Mouse (Mus musculus): Measurements from ENCODE around the gene Kmt2b. TPM values are rescaled to one million over a fixed set of nuclear protein-coding genes. Genes with fewer than 3 reads are reported as not detected.

Gene Kmt2b
- polyA plus RNA-seq, 1 experiment from 2014 or later: 5.7 TPM

- Histone ChIP-seq H3K4me1 (peaks cover 42% of the 10 kb centered on the region), H3K4me2 (no peak overlapping the region), H3K27ac (replicated peaks) (no peak overlapping the region), H3K9ac (peak overlapping the region; percentile 28), H3K9me3 (no peaks in the 10 kb centered on the region), H3K4me3 (no peak overlapping the region), H3K36me3 (peaks cover 61% of the 10 kb centered on the region), H3K27me3 (replicated peaks) (peaks cover 19% of the 10 kb centered on the region; the same call in 1 of the 2 replicates)
- 73% methylated on average over 9 of the region's 9 CpGs for WGBS
- no peak for ATAC-seq (ENCODE audit: extremely low read depth, insufficient number of reproducible peaks, low FRiP score, low TSS enrichment)
Observed at GRCm38 (mm10) chr7:30531291-30531815, 57.2 kb downstream of the Kmt2b start.

- Histone ChIP-seq H3K4me3 (no peak overlapping the region), H3K9ac (peak overlapping the region; percentile 52; the same call in 1 of the 2 replicates), H3K4me1 (peaks cover 18% of the 10 kb centered on the region), H3K36me3 (peaks cover 90% of the 10 kb centered on the region), H3K9me3 (no peaks in the 10 kb centered on the region), H3K4me2 (no peak overlapping the region), H3K27ac (replicated peaks) (no peak overlapping the region), H3K27me3 (replicated peaks) (peaks cover 12% of the 10 kb centered on the region)
- ATAC-seq (ENCODE audit: extremely low read depth, insufficient number of reproducible peaks, low FRiP score, low TSS enrichment): no peak
- 82% methylated on average over 14 of the region's 14 CpGs for WGBS
Observed at GRCm38 (mm10) chr7:30526981-30527380, 61.5 kb downstream of the Kmt2b start.

GRCm38 (mm10) chr7:30526399-30526798 is 62.1 kb downstream of the Kmt2b start:
- 26% methylated on average over 17 of the region's 17 CpGs for WGBS
- H3K9me3 ChIP-seq: no peaks in the 10 kb centered on the region
- H3K27ac ChIP-seq (replicated peaks): no peak overlapping the region
- peaks cover 84% of the 10 kb centered on the region for H3K36me3 ChIP-seq
- H3K9ac ChIP-seq: peak overlapping the region; percentile 52; the same call in 1 of the 2 replicates
- peak overlapping the region; percentile 25 for H3K4me2 ChIP-seq
- 0 out of 2 replicates have a peak overlapping the region, but pooled peaks have one; percentile 3 for H3K4me3 ChIP-seq
- ATAC-seq (ENCODE audit: extremely low read depth, insufficient number of reproducible peaks, low FRiP score, low TSS enrichment): no peak
- peaks cover 12% of the 10 kb centered on the region for H3K27me3 ChIP-seq (replicated peaks)
- peaks cover 12% of the 10 kb centered on the region for H3K4me1 ChIP-seq

GRCm38 (mm10) chr7:30525954-30526353 is 62.6 kb downstream of the Kmt2b start:
- Histone ChIP-seq H3K4me1 (peaks cover 10% of the 10 kb centered on the region), H3K27me3 (replicated peaks) (peaks cover 12% of the 10 kb centered on the region), H3K27ac (replicated peaks) (no peak overlapping the region), H3K4me3 (0 out of 2 replicates have a peak overlapping the region, but pooled peaks have one; percentile 3), H3K9ac (peak overlapping the region; percentile 52; the same call in 1 of the 2 replicates), H3K36me3 (peaks cover 80% of the 10 kb centered on the region), H3K9me3 (no peaks in the 10 kb centered on the region), H3K4me2 (peak overlapping the region; percentile 25)
- 36% methylated on average over 10 of the region's 10 CpGs for WGBS
- ATAC-seq (ENCODE audit: extremely low read depth, insufficient number of reproducible peaks, low FRiP score, low TSS enrichment): no peak

GRCm38 (mm10) chr7:30524487-30524886 is 64.0 kb downstream of the Kmt2b start:
- Histone ChIP-seq H3K4me3 (no peak overlapping the region), H3K4me2 (no peak overlapping the region), H3K9me3 (no peaks in the 10 kb centered on the region), H3K36me3 (peaks cover 65% of the 10 kb centered on the region), H3K4me1 (peaks cover 10% of the 10 kb centered on the region), H3K27me3 (replicated peaks) (peaks cover 13% of the 10 kb centered on the region), H3K27ac (replicated peaks) (no peak overlapping the region), H3K9ac (no peak overlapping the region)
- WGBS: 85% methylated on average over 6 of the region's 6 CpGs
- ATAC-seq (ENCODE audit: extremely low read depth, insufficient number of reproducible peaks, low FRiP score, low TSS enrichment): no peak

- H3K4me2 ChIP-seq: no peak overlapping the region
- 78% methylated on average over 10 of the region's 10 CpGs for WGBS
- H3K27ac ChIP-seq (replicated peaks): no peak overlapping the region
- peaks cover 23% of the 10 kb centered on the region for H3K27me3 ChIP-seq (replicated peaks)
- ATAC-seq (ENCODE audit: extremely low read depth, insufficient number of reproducible peaks, low FRiP score, low TSS enrichment): no peak
- no peak overlapping the region; the same call in 1 of the 2 replicates for H3K9ac ChIP-seq
- H3K36me3 ChIP-seq: peaks cover 49% of the 10 kb centered on the region
- no peaks in the 10 kb centered on the region for H3K9me3 ChIP-seq
- H3K4me3 ChIP-seq: no peak overlapping the region
- peaks cover 10% of the 10 kb centered on the region for H3K4me1 ChIP-seq
Observed at GRCm38 (mm10) chr7:30522871-30523270, 65.7 kb downstream of the Kmt2b start.

DNA sequence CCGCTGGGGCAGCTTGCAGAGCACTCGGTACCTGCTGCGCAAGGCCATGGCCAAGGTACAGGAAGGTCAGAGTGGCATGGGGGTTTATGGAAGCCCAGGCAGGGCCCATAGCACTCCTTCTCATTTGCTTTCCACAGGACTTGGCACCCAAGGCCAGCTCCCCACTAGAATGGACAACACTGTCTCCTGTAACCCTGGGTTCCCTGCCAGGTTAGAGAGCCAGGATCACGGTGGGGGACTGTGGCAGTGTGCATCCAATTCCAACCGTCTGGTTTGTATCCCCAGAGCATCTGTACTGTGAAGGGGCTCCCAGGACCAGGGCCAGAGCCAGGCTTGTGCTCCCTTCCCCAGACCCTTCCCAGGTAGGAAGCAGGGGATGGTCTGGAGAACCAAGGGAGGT is 67.7 kb downstream of the Kmt2b start:
- Histone ChIP-seq H3K27ac (replicated peaks) (no peak overlapping the region), H3K4me1 (peaks cover 2% of the 10 kb centered on the region; the same call in 1 of the 2 replicates), H3K9me3 (no peaks in the 10 kb centered on the region), H3K4me3 (no peak overlapping the region), H3K9ac (no peak overlapping the region), H3K36me3 (peaks cover 29% of the 10 kb centered on the region), H3K4me2 (no peak overlapping the region), H3K27me3 (replicated peaks) (peaks cover 16% of the 10 kb centered on the region)
- WGBS: 78% methylated on average over 5 of the region's 5 CpGs
- ATAC-seq (ENCODE audit: extremely low read depth, insufficient number of reproducible peaks, low FRiP score, low TSS enrichment): no peak

DNA sequence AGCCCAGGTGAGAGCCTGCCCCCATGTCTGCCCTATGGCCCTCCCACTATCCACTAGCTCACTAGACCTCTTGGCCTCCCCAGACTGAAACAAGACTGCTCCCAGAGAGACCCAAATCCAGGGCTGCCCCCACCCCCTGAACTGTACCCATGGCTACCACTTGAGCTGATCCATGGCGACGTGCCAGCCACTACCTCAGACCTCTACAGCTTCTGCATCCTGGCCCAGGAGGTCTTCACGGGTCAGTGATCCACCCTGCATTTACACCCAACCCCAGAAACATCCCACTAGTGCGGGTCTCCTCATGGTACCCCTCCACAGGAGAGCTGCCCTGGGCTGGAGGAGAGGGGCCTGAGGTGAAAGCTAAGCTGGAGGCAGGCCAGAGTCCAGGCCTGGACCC is 68.1 kb downstream of the Kmt2b start:
- Histone ChIP-seq H3K36me3 (peaks cover 24% of the 10 kb centered on the region), H3K4me2 (no peak overlapping the region), H3K4me1 (no peaks in the 10 kb centered on the region), H3K9ac (no peak overlapping the region), H3K27me3 (replicated peaks) (peaks cover 21% of the 10 kb centered on the region), H3K27ac (replicated peaks) (no peak overlapping the region), H3K9me3 (no peaks in the 10 kb centered on the region), H3K4me3 (no peak overlapping the region)
- ATAC-seq (ENCODE audit: extremely low read depth, insufficient number of reproducible peaks, low FRiP score, low TSS enrichment): no peak
- 67% methylated on average over 4 of the region's 4 CpGs for WGBS

Small RNA genes lying within 50 kb of the gene (microRNA-seq; reads per million reads assigned to microRNA genes)
- gene Gm38670 (2.0 reads per million, percentile 3 among the genes with 10 or more reads in this experiment), gene Mir3569 (not detected)

Other genes with a start within 250 kb of the Kmt2b start
- 1.9 TPM in 2 replicates for gene Lrfn3, start 226.0 kb downstream of the Kmt2b start, polyA plus RNA-seq (2015; fragmentation: Nextera tagmentation; extraction: Ambion mirVana)
- 27.8 and 28.7 TPM in 2 replicates for gene Tyrobp, start 175.0 kb downstream of the Kmt2b start, polyA plus RNA-seq (2015; fragmentation: Nextera tagmentation; extraction: Ambion mirVana)
- 0.66 and 0.90 TPM in 2 replicates for gene Hcst, start 168.9 kb downstream of the Kmt2b start, polyA plus RNA-seq (2015; fragmentation: Nextera tagmentation; extraction: Ambion mirVana)
- 1.2 and 1.4 TPM in 2 replicates for gene Nfkbid, start 167.0 kb downstream of the Kmt2b start, polyA plus RNA-seq (2015; fragmentation: Nextera tagmentation; extraction: Ambion mirVana)
- 26.8 and 29.5 TPM in 2 replicates for gene Aplp1, start 143.2 kb downstream of the Kmt2b start, polyA plus RNA-seq (2015; fragmentation: Nextera tagmentation; extraction: Ambion mirVana)
- gene Kirrel2, start 131.0 kb downstream of the Kmt2b start, polyA plus RNA-seq (2015; fragmentation: Nextera tagmentation; extraction: Ambion mirVana): 0.45 and 0.49 TPM in 2 replicates
- 0.12 TPM in 1 of 2 replicates, not detected in the other for gene Nphs1, start 130.4 kb downstream of the Kmt2b start, polyA plus RNA-seq (2015; fragmentation: Nextera tagmentation; extraction: Ambion mirVana)
- gene Prodh2, start 95.1 kb downstream of the Kmt2b start, polyA plus RNA-seq (2015; fragmentation: Nextera tagmentation; extraction: Ambion mirVana): 0.13 and 1.0 TPM in 2 replicates
- gene Arhgap33, start 53.7 kb downstream of the Kmt2b start, polyA plus RNA-seq (2015; fragmentation: Nextera tagmentation; extraction: Ambion mirVana): 8.0 and 9.3 TPM in 2 replicates
- 76.6 and 86.4 TPM in 2 replicates for gene Hspb6, start 36.5 kb downstream of the Kmt2b start, polyA plus RNA-seq (2015; fragmentation: Nextera tagmentation; extraction: Ambion mirVana)
- gene Proser3, start 36.4 kb downstream of the Kmt2b start, polyA plus RNA-seq (2015; fragmentation: Nextera tagmentation; extraction: Ambion mirVana): 8.7 and 9.6 TPM in 2 replicates
- 31.0 and 36.9 TPM in 2 replicates for gene Lin37, start 28.9 kb downstream of the Kmt2b start, polyA plus RNA-seq (2015; fragmentation: Nextera tagmentation; extraction: Ambion mirVana)
- 85.6 and 92.3 TPM in 2 replicates for gene U2af1l4, start 25.4 kb downstream of the Kmt2b start, polyA plus RNA-seq (2015; fragmentation: Nextera tagmentation; extraction: Ambion mirVana)
- gene Gm49396, start 25.4 kb downstream of the Kmt2b start, polyA plus RNA-seq (2015; fragmentation: Nextera tagmentation; extraction: Ambion mirVana): 7.4 and 8.4 TPM in 2 replicates
- 114 and 116 TPM in 2 replicates for gene Psenen, start 25.1 kb downstream of the Kmt2b start, polyA plus RNA-seq (2015; fragmentation: Nextera tagmentation; extraction: Ambion mirVana)
- gene Igflr1, start 23.3 kb downstream of the Kmt2b start, polyA plus RNA-seq (2015; fragmentation: Nextera tagmentation; extraction: Ambion mirVana): 3.5 and 3.6 TPM in 2 replicates
- gene Zbtb32, start 10.2 kb upstream of the Kmt2b start, polyA plus RNA-seq (2015; fragmentation: Nextera tagmentation; extraction: Ambion mirVana): 0.13 and 0.19 TPM in 2 replicates
- 0.33 and 0.37 TPM in 2 replicates for gene Upk1a, start 24.1 kb upstream of the Kmt2b start, polyA plus RNA-seq (2015; fragmentation: Nextera tagmentation; extraction: Ambion mirVana)
- gene Cox6b1, start 37.4 kb upstream of the Kmt2b start, polyA plus RNA-seq (2015; fragmentation: Nextera tagmentation; extraction: Ambion mirVana): 1,963 and 2,109 TPM in 2 replicates
- gene Etv2, start 47.1 kb upstream of the Kmt2b start, polyA plus RNA-seq (2015; fragmentation: Nextera tagmentation; extraction: Ambion mirVana): 0.33 and 0.37 TPM in 2 replicates
- 79.5 and 88.4 TPM in 2 replicates for gene Rbm42, start 61.6 kb upstream of the Kmt2b start, polyA plus RNA-seq (2015; fragmentation: Nextera tagmentation; extraction: Ambion mirVana)
- gene Haus5, start 76.3 kb upstream of the Kmt2b start, polyA plus RNA-seq (2015; fragmentation: Nextera tagmentation; extraction: Ambion mirVana): 30.1 and 32.3 TPM in 2 replicates
- gene Pmis2, start 82.9 kb upstream of the Kmt2b start, polyA plus RNA-seq (2015; fragmentation: Nextera tagmentation; extraction: Ambion mirVana): not detected in 2 replicates
- 1.9 TPM in 2 replicates for gene 2200002J24Rik, start 110.2 kb upstream of the Kmt2b start, polyA plus RNA-seq (2015; fragmentation: Nextera tagmentation; extraction: Ambion mirVana)
- 0.46 and 1.0 TPM in 2 replicates for gene Atp4a, start 123.5 kb upstream of the Kmt2b start, polyA plus RNA-seq (2015; fragmentation: Nextera tagmentation; extraction: Ambion mirVana)
- gene Tmem147, start 140.8 kb upstream of the Kmt2b start, polyA plus RNA-seq (2015; fragmentation: Nextera tagmentation; extraction: Ambion mirVana): 165 and 182 TPM in 2 replicates
- gene Gapdhs, start 155.0 kb upstream of the Kmt2b start, polyA plus RNA-seq (2015; fragmentation: Nextera tagmentation; extraction: Ambion mirVana): 0.20 and 0.64 TPM in 2 replicates
- 0.47 and 0.68 TPM in 2 replicates for gene Sbsn, start 162.7 kb upstream of the Kmt2b start, polyA plus RNA-seq (2015; fragmentation: Nextera tagmentation; extraction: Ambion mirVana)
- gene Dmkn, start 175.0 kb upstream of the Kmt2b start, polyA plus RNA-seq (2015; fragmentation: Nextera tagmentation; extraction: Ambion mirVana): 0.71 and 1.2 TPM in 2 replicates
- gene Krtdap, start 199.2 kb upstream of the Kmt2b start, polyA plus RNA-seq (2015; fragmentation: Nextera tagmentation; extraction: Ambion mirVana): 0.41 and 0.53 TPM in 2 replicates
- not detected in 2 replicates for gene Ffar2, start 235.0 kb upstream of the Kmt2b start, polyA plus RNA-seq (2015; fragmentation: Nextera tagmentation; extraction: Ambion mirVana)